Mouse (Mus musculus) testis, postnatal 10 days (tissue): ENCODE measurements around the gene Gpsm3.

Experiments used
- DNase-seq: peaks from one replicate; pipeline ENCODE4 v3.0.0; 2021; ENCODE audit warnings: low spot score

The Gpsm3 gene

DNA sequence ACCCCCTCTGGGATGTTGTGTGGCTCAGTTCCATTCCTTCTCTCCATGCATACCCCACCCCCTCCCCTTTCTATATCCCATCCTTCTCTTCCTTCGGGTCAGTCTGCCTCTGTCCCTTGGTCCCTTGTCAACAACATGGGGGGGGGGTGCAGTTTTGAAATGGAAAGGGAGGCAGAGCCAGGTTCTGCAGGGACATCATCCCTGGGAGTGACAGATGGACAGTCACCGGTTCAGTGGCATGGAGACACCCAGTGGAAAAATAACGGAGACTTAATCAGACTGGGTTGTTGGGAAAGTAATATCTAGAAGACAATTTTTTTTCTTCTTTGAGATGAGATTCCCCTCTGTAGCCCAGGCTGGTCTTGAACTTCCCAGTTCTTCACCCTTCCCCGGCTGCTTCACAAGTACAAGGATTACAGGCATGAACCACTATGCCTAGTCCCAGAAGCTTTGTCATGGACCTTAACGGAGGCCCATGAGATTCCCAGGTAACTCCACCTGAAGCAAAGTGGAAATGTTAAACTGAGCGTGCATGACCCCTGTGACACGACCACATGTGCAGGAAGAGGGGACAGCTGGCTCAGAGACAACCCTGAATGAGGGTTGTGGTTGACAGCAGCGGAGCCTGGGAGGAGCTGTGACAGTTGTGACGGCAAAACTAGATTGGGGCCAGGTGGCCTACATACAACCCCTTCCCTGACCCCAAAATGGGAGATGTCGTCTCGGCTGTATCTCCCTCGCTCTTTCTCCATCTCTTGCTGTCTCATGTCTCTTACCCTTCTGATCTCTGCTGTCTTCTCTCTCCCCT is 40.4 kb downstream of the Gpsm3 start:
- no peak for DNase-seq

GRCm38 (mm10) chr17:34630761-34631301 is 41.2 kb downstream of the Gpsm3 start:
- DNase-seq = peak; percentile 66

DNA sequence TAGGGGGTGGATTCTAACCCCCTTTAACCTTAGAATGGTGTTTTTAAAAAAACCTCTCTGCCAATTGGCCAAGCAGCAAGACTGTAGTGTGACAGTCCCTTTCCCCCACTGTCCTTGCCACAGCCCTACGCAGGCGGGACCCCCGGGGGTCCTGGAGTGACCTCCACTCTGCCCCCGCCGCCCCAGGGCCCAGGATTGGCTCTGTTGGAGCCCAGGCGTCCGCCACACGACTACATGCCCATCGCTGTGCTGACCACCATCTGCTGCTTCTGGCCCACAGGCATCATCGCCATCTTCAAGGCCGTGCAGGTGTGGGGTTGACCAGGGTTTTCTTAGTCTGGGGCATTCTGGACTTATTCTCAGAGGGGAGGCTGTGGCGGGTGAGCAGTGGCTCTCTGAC is 42.0 kb downstream of the Gpsm3 start:
- DNase-seq = no peak

- DNase-seq = peak; percentile 89
Measured at GRCm38 (mm10) chr17:34632261-34632691, 42.7 kb downstream of the Gpsm3 start.

GRCm38 (mm10) chr17:34635671-34636070 is 46.1 kb downstream of the Gpsm3 start:
- DNase-seq = no peak

- no peak for DNase-seq
Measured at GRCm38 (mm10) chr17:34637459-34637858, 47.9 kb downstream of the Gpsm3 start.

GRCm38 (mm10) chr17:34639461-34640255 is 50.1 kb downstream of the Gpsm3 start:
- DNase-seq = no peak

- no peak for DNase-seq
Measured at GRCm38 (mm10) chr17:34640778-34641601, 51.4 kb downstream of the Gpsm3 start.
